In genomic region chr6:120916074-120916971, GRCm38 (mm10) we compare ENCODE assay signal across 8 mouse cellular contexts. TPM values are rescaled to one million over a fixed set of nuclear protein-coding genes. Genes with fewer than 3 reads are reported as not detected.
DNase-seq lines count a peak whose midpoint lies in the region; ATAC-seq and TF ChIP-seq lines count a peak whose summit lies in the region.

Gene Bid, minus strand, starts transcription at chr6:120916853.

- no peak for TF ChIP-seq CTCF in lung, embryonic 14.5 days (IDR thresholded peaks at IDR 0.05; ENCODE audit: low read depth)
- TF ChIP-seq CTCF in thymus, adult 2 months (IDR thresholded peaks at IDR 0.05; ENCODE audit: borderline replicate concordance, control insufficient read depth, extremely low read depth, insufficient read depth, low read length, poor library complexity): no peak

- DNase-seq in MEL-GATA-1-ER (ENCODE audit: extremely low read depth, low read depth): peak; percentile 67
- DNase-seq in cerebellum, adult 8-10 months: peak; percentile 45
- DNase-seq in forelimb bud, embryonic 11.5 days (ENCODE audit: low read depth, low spot score): peak; percentile 77
- peak; percentile 61 to 64 for DNase-seq in layer of hippocampus, adult 8-10 months (ENCODE audit: low spot score in 2 of 2)
- peak; percentile 87 for DNase-seq in lung, embryonic 14.5 days
- DNase-seq in thymus, adult 2 months: peak; percentile 97

- ATAC-seq in hematopoietic stem cell, adult 5-6 weeks (replicated peaks in 1 of 2; ENCODE audit: insufficient read depth in 1 of 2, low FRiP score in 2 of 2, low TSS enrichment in 1 of 2, low read depth in 1 of 2, poor library complexity in 2 of 2, severe bottlenecking in 2 of 2): peak; percentile 69 to 77
- ATAC-seq in lung, embryonic 14.5 days (ENCODE audit: insufficient read depth): peak; percentile 93
- ATAC-seq in neutrophil, adult 5-6 weeks (ENCODE audit: extremely low read depth, insufficient number of reproducible peaks, low FRiP score, poor library complexity, severe bottlenecking): peak; percentile 63

- H3K4me2 ChIP-seq in lung, embryonic 14.5 days: peak within 1 kb of the TSS; percentile 99

- 0 out of 2 replicates have a peak, but pooled peaks cover 7% of the 10 kb centered on the region for H3K4me1 ChIP-seq in lung, embryonic 14.5 days (ENCODE audit: insufficient read depth)
- H3K4me1 ChIP-seq in thymus, adult 2 months (replicated peaks; ENCODE audit: control insufficient read depth, insufficient read depth, low read length): peaks cover 40% of the 10 kb centered on the region

- H3K27me3 ChIP-seq in lung, embryonic 14.5 days (ENCODE audit: insufficient read depth, low read length): peaks cover 5% of the 10 kb centered on the region; the same call in 1 of the 2 replicates
- H3K27me3 ChIP-seq in thymus, adult 2 months (ENCODE audit: control insufficient read depth, insufficient read depth, low read length): no peaks in the 10 kb centered on the region

- peak within 1 kb of the TSS; percentile 55 for H3K9ac ChIP-seq in lung, embryonic 14.5 days

- H3K27ac ChIP-seq in lung, embryonic 14.5 days (ENCODE audit: low read depth): no peak within 1 kb of the TSS
- no peak within 1 kb of the TSS for H3K27ac ChIP-seq in thymus, adult 2 months (ENCODE audit: control insufficient read depth, insufficient read depth, low read length)

- no peaks in the 10 kb centered on the region for H3K9me3 ChIP-seq in lung, embryonic 14.5 days (ENCODE audit: low read depth, low read length)

- TF ChIP-seq POLR2A in thymus, adult 2 months (IDR thresholded peaks at IDR 0.05; ENCODE audit: control insufficient read depth, extremely low read depth, insufficient read depth, low read length, poor library complexity): no peak

- peak within 1 kb of the TSS; percentile 60 for H3K4me3 ChIP-seq in lung, embryonic 14.5 days (ENCODE audit: low read depth, low read length)
- peak within 1 kb of the TSS; percentile 98 for H3K4me3 ChIP-seq in thymus, adult 2 months (ENCODE audit: control insufficient read depth, insufficient read depth, low read length)

- no peaks in the 10 kb centered on the region for H3K36me3 ChIP-seq in lung, embryonic 14.5 days (ENCODE audit: insufficient read depth)
- no peaks in the 10 kb centered on the region for H3K36me3 ChIP-seq in thymus, adult 2 months (ENCODE audit: control insufficient read depth, insufficient read depth, low read length)

- 1% methylated on average over 67 of the region's 67 CpGs for WGBS in lung, embryonic 14.5 days
- WGBS in thymus, adult 2 months: under 1% methylated on average over 67 of the region's 67 CpGs

RNA-seq across cellular contexts. Expression of gene Bid, which starts in this region (rescaled TPM):
- total RNA-seq in hematopoietic stem cell, adult 5-6 weeks (2017): 14.0 and 22.7 TPM in 2 replicates
- 10 to 100 TPM; 10.9 to 16.3 (median 14.8) TPM for total RNA-seq in layer of hippocampus, adult 8-10 months (2022)
- 18.1 and 22.1 TPM in 2 replicates for polyA plus RNA-seq in lung, embryonic 14.5 days (2014; fragmentation: Nextera tagmentation; extraction: Ambion mirVana)
- 48.6 and 57.5 TPM in 2 replicates for total RNA-seq in neutrophil, adult 5-6 weeks (2017)
- 36.5 and 43.1 TPM in 2 replicates for polyA plus RNA-seq in thymus, adult 2 months (2012; rRNA removed)

Comparison
In these comparisons a context has a peak if more than half of its experiments do, and no peak if none do; other contexts are left out.
1. DNase-seq: peak in every context shown above with its lines; median percentile 97 in thymus, adult 2 months; 87 in lung, embryonic 14.5 days; 77 in forelimb bud, embryonic 11.5 days; 67 in MEL-GATA-1-ER; 62 in layer of hippocampus, adult 8-10 months; 45 in cerebellum, adult 8-10 months.